Mouse (Mus musculus) megakaryocyte, embryonic 14.5 days (primary cell): Measurements from ENCODE around the gene Cep41.

ENCODE experiments used
- FLI1 ChIP-seq: IDR thresholded peaks from 2 replicates; pipeline ENCODE4 v1.6.1; 2012; ENCODE audit warnings: low read length, inconsistent platforms, mixed read lengths
- GATA1 ChIP-seq: IDR thresholded peaks from 3 replicates; pipeline ENCODE4 v1.6.1; 2012; ENCODE audit warnings: mixed read lengths, low read length, inconsistent platforms, borderline replicate concordance

DNA sequence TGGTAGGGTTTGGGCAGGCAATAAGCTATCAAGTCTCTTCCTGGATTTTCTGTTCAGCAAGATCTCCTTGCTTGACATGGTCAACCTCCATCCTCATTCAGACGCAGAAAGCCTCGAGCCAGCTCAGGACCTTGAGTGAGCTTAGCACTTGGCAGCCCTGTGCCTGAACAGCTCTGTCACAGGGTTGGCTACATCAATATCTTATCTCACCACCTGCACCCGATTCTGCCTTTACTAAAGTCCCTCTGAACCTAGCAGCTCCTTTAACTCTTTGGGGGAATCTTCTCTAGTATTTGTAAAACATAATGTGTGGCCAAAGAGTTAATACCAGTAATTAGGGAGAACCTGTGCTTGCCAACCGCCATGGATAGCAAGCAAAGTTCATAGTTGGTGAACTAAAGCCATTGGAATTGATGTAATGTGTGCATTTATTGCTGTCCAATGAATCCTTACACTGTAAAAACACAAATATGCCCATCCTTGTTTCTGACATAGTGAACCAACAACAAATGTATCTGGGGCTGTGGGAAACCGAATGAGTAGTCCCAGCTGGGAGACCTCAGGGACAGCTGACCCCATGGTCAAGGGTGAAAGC, 54.8 kb downstream of the Cep41 start, which contains the start of gene Cpa1:
- TF ChIP-seq GATA1: no peak
- TF ChIP-seq FLI1: no peak
